Mouse (Mus musculus): ENCODE data around the gene Lcn4. TPM values are rescaled to one million over a fixed set of nuclear protein-coding genes. Genes with fewer than 3 reads are reported as not detected.

Lcn4 gene
- total and polyA plus RNA-seq, 3 experiments = not detected

DNA sequence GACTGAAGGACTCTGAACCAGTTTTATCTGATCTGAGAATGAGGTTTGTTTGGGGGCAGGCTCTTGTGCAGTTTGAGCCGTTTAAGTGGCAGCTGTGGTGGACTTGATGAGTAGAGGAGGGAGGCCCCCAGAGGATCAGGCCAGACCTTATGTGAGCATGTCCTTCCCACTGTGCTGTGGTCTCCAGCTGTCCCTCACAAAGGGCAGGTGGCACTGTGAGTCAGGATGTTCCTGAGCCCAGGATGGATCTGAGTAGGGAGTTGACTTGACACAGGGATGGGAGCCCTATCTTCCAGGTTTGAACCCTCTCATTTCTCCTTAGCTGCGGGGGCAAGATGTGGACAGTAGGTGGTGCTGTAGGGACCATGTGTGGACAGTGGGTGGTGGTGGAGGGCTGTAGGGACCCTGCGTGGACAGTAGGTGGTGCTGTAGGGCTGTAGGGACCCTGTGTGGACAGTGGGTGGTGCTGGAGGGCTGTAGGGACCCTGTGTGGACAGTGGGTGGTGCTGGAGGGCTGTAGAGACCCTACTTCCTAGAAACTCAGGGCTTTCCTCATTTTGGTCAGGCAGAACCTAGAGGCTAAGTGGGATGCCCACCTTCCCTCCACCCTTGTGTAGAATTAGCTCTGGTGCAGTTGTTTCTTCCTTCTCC is 24.3 kb downstream of the Lcn4 start (continued):
- TF ChIP-seq MAX (IDR thresholded peaks at IDR 0.05; ENCODE audit: low read length) = peak; percentile 22; the same call in 1 of the 2 replicates

DNA sequence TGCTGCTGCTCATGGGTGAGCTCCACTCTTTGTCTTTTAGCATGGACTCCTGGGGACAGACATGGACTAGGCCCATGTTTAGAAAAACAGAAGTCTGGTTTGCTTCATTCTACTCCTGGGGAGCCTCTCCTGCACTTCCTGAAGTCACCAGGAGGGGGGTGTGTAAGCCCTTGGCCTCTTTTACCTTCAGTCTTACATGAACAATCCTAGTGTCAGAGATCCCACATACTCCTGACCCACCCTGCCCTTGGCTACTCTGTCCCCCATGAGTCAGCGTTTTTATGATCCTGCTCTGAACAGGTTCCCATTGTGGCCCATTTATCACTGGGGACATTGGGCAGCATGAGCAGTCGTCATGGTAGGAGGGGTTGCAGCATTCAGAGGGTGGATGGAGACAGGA is 27.1 kb downstream of the Lcn4 start:
- Histone ChIP-seq H3K4me3 (ENCODE audit: control insufficient read depth in 1 of 2, insufficient read depth in 1 of 2, low read depth in 2 of 2, low read length in 2 of 2) (no peak overlapping the region), H3K9ac (ENCODE audit: control insufficient read depth, low read depth, low read length, poor library complexity, severe bottlenecking) (no peak overlapping the region), H3K27ac (ENCODE audit: control insufficient read depth, low read depth, low read length) (no peak overlapping the region), H3K9me3 (replicated peaks; ENCODE audit: insufficient read depth, low read length) (no peaks in the 10 kb centered on the region), H3K4me1 (ENCODE audit: control insufficient read depth in 1 of 2, insufficient read depth in 2 of 2, low read length in 2 of 2) (peaks cover 0 to 16% of the 10 kb centered on the region in 2 experiments; a peak in 2 of 4 replicates), H3K79me2 (ENCODE audit: control insufficient read depth, insufficient read depth, low read length, poor library complexity) (peaks cover 12% of the 10 kb centered on the region), H3K36me3 (ENCODE audit: control insufficient read depth in 1 of 2, insufficient read depth in 2 of 2, low read length in 2 of 2) (peaks cover 0 to under 1% of the 10 kb centered on the region in 2 experiments; a peak in 3 of 4 replicates), H3K27me3 (ENCODE audit: control insufficient read depth in 1 of 2, insufficient read depth in 2 of 2, low read length in 2 of 2) (no peaks in the 10 kb centered on the region)
- peak; percentile 75 for DNase-seq (ENCODE audit: low read depth, low spot score)
- TF ChIP-seq GATA1 (IDR thresholded peaks at IDR 0.05; ENCODE audit: low read depth, low read length) (no peak), CTCF (IDR thresholded peaks at IDR 0.05 in 2 of 3, conservative IDR thresholded peaks at IDR 0.05 in 1 of 3; ENCODE audit: control insufficient read depth in 1 of 3, insufficient read depth in 1 of 3, low read depth in 2 of 3, low read length in 3 of 3, poor library complexity in 1 of 3, severe bottlenecking in 1 of 3) (peak; percentile 41 to 75 (median 49); a peak in 5 of 6 replicates)

DNA sequence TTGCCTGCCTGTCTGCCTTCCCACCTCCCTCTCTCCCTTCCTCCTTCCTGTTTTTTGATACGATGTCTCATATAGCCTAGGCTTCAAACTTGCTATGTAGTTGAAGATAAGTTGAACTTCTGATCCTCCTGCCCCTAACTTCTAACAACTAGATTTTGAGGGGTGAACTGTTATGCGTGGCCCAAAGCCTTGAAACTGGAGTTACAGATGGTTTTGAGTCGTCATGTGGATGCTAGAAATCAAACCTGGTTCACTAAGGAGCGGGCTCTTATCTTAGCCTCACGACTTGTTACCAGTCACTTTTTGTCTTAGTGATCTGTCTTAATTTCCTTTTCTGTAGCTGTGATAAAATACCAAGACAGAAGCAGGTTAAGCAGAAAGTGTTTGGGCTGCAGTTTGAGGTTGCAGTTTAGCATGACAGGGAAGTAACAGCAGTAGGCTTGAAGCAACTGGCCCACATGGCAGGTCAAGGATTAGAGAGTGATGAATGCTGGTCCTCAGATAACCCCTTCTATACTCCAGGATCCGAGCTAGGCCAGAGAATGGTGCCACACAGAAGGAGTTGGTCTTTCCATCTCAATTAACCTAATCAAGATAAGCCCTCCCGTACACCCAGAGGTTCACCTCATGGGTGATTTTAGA is 30.0 kb downstream of the Lcn4 start:
- Histone ChIP-seq H3K4me3 (ENCODE audit: control insufficient read depth in 1 of 2, insufficient read depth in 1 of 2, low read depth in 2 of 2, low read length in 2 of 2) (peak overlapping the region; percentile 49 to 98; a peak in 3 of 4 replicates), H3K9ac (ENCODE audit: control insufficient read depth, low read depth, low read length, poor library complexity, severe bottlenecking) (peak overlapping the region; percentile 83), H3K36me3 (ENCODE audit: control insufficient read depth in 1 of 2, insufficient read depth in 2 of 2, low read length in 2 of 2) (peaks cover 14 to 17% of the 10 kb centered on the region in 2 experiments), H3K79me2 (ENCODE audit: control insufficient read depth, insufficient read depth, low read length, poor library complexity) (peaks cover 25% of the 10 kb centered on the region), H3K9me3 (replicated peaks; ENCODE audit: insufficient read depth, low read length) (no peaks in the 10 kb centered on the region), H3K27me3 (ENCODE audit: control insufficient read depth in 1 of 2, insufficient read depth in 2 of 2, low read length in 2 of 2) (no peaks in the 10 kb centered on the region), H3K27ac (ENCODE audit: control insufficient read depth, low read depth, low read length) (peak overlapping the region; percentile 80), H3K4me1 (ENCODE audit: control insufficient read depth in 1 of 2, insufficient read depth in 2 of 2, low read length in 2 of 2) (peaks cover 0 to 27% of the 10 kb centered on the region in 2 experiments; a peak in 2 of 4 replicates)
- peak; percentile 77 for DNase-seq (ENCODE audit: low read depth, low spot score)
- TF ChIP-seq GABPA (IDR thresholded peaks at IDR 0.05; ENCODE audit: low read depth, low read length) = no peak
- no peak for TF ChIP-seq POLR2AphosphoS5 (IDR thresholded peaks at IDR 0.05; ENCODE audit: borderline replicate concordance, low read depth, low read length)
- peak in 1 of 2 experiments; percentile 42; a peak in 1 of 4 replicates for TF ChIP-seq EP300 (IDR thresholded peaks at IDR 0.05; ENCODE audit: low read depth in 1 of 2, low read length in 2 of 2)
- no peak for TF ChIP-seq E2F4 (IDR thresholded peaks at IDR 0.05; ENCODE audit: borderline replicate concordance, low read depth, low read length)
- TF ChIP-seq HCFC1 (IDR thresholded peaks at IDR 0.05; ENCODE audit: low read depth, low read length) = no peak
- no peak for TF ChIP-seq UBTF (IDR thresholded peaks at IDR 0.05; ENCODE audit: borderline replicate concordance, insufficient read depth, low read depth, low read length)
- TF ChIP-seq MXI1 (IDR thresholded peaks at IDR 0.05; ENCODE audit: low read depth, low read length) = no peak
- no peak for TF ChIP-seq ZKSCAN1 (IDR thresholded peaks at IDR 0.05; ENCODE audit: low read depth, low read length)
- TF ChIP-seq GATA1 (IDR thresholded peaks at IDR 0.05; ENCODE audit: low read depth, low read length) = peak; percentile 46; the same call in 1 of the 2 replicates
- TF ChIP-seq CHD1 (IDR thresholded peaks at IDR 0.05; ENCODE audit: low read depth, low read length) = no peak
- TF ChIP-seq MAZ (IDR thresholded peaks at IDR 0.05; ENCODE audit: low read depth, low read length) = no peak
- no peak for TF ChIP-seq ELF1 (IDR thresholded peaks at IDR 0.05; ENCODE audit: low read depth, low read length)
- TF ChIP-seq MAX (IDR thresholded peaks at IDR 0.05; ENCODE audit: low read length) = no peak
- 0 out of 2 replicates have a peak, but pooled peaks have one; percentile 36 for TF ChIP-seq TCF12 (IDR thresholded peaks at IDR 0.05; ENCODE audit: low read depth, low read length)
- no peak for TF ChIP-seq USF1 (IDR thresholded peaks at IDR 0.05; ENCODE audit: low read depth, low read length)
- TF ChIP-seq TBP (IDR thresholded peaks at IDR 0.05; ENCODE audit: low read depth, low read length) = 0 out of 2 replicates have a peak, but pooled peaks have one; percentile 2
- TF ChIP-seq SMC3 (IDR thresholded peaks at IDR 0.05; ENCODE audit: low read depth, low read length) = no peak; the same call in 1 of the 2 replicates
- TF ChIP-seq CTCF (IDR thresholded peaks at IDR 0.05 in 2 of 3, conservative IDR thresholded peaks at IDR 0.05 in 1 of 3; ENCODE audit: control insufficient read depth in 1 of 3, insufficient read depth in 1 of 3, low read depth in 2 of 3, low read length in 3 of 3, poor library complexity in 1 of 3, severe bottlenecking in 1 of 3) = no peak
- peak; percentile 65; the same call in 1 of the 2 replicates for TF ChIP-seq RCOR1 (IDR thresholded peaks at IDR 0.05; ENCODE audit: low read depth, low read length)
- no peak for TF ChIP-seq POLR2AphosphoS2 (IDR thresholded peaks at IDR 0.05; ENCODE audit: low read length)
- TF ChIP-seq MEF2A (IDR thresholded peaks at IDR 0.05; ENCODE audit: extremely low read depth, insufficient replicate concordance, low read depth, low read length, poor library complexity, severe bottlenecking) = no peak
- TF ChIP-seq NELFE (IDR thresholded peaks at IDR 0.05; ENCODE audit: low read depth, low read length) = no peak
- 0 out of 2 replicates have a peak, but pooled peaks have one; percentile 51 for TF ChIP-seq MYC (IDR thresholded peaks at IDR 0.05; ENCODE audit: low read depth, low read length)
- TF ChIP-seq ETS1 (IDR thresholded peaks at IDR 0.05; ENCODE audit: low read depth, low read length) = peak; percentile 41; the same call in 1 of the 2 replicates
- TF ChIP-seq MYB (IDR thresholded peaks at IDR 0.05; ENCODE audit: low read depth, low read length) = no peak
